Mouse (Mus musculus): Measurements from ENCODE around the gene Kpna7.

- TF ChIP-seq CTCF (IDR thresholded peaks at IDR 0.05), result no peak
- TF ChIP-seq EP300 (IDR thresholded peaks at IDR 0.05), result no peak
Observed at GRCm38 (mm10) chr5:144946032-144946431, 137.8 kb downstream of the Kpna7 start.

Measured in lung, postnatal 0 days (tissue).